Mouse (Mus musculus): Measurements from ENCODE around the gene Tas2r120.
"Not testable (repeated sequence)": the region's sequence is repeated elsewhere in the genome, so short reads cannot be mapped to it uniquely, and the experiment has no call there.

Tas2r120 gene

GRCm38 (mm10) chr6:132656653-132657052, at the start of gene Tas2r120:
Tas2r120 (plus strand) TSS chr6:132656953.
- in situ Hi-C loops (cut with MboI) = no loop called here

GRCm38 (mm10) chr6:132649399-132649798, 7.4 kb upstream of the Tas2r120 start:
- in situ Hi-C loops (cut with MboI) = no loop called here

- in situ Hi-C loops (cut with MboI) = no loop called here
These were observed 5.3 kb upstream of the Tas2r120 start, which contains the start of gene A630073D07Rik for GRCm38 (mm10) chr6:132651426-132651825. A630073D07Rik (minus strand) TSS chr6:132651526.

- in situ Hi-C loops (cut with MboI) = not testable (repeated sequence)
These were observed 34.8 kb downstream of the Tas2r120 start for GRCm38 (mm10) chr6:132691596-132691995.

- in situ Hi-C loops (cut with MboI) = no loop called here
These were observed 44.2 kb downstream of the Tas2r120 start, which contains the start of gene Tas2r121 for GRCm38 (mm10) chr6:132700907-132701306. Tas2r121 (minus strand) TSS chr6:132701007.
